Mouse (Mus musculus) midbrain, embryonic 10.5 days (tissue): ENCODE data around the gene Pfn3. TPM values are rescaled to one million over a fixed set of nuclear protein-coding genes. Genes with fewer than 3 reads are reported as not detected.
A peak's percentile ranks its signal among the peaks of the same experiment; 100 is the strongest.

ENCODE experiments used
- DNase-seq: peaks from one replicate; pipeline ENCODE4 v3.0.0-alpha.2; 2017; ENCODE audit warnings: low spot score
- H3K27ac ChIP-seq: fragments of 300-500 bp; sonication (generic); replicated peaks from 2 replicates; pipeline ENCODE4 v1.5.1; 2016; ENCODE audit warnings: mild to moderate bottlenecking
- H3K27me3 ChIP-seq: fragments of 300-500 bp; sonication (generic); 2 replicates; pipeline ENCODE4 v1.6.1; 2016; ENCODE audit warnings: low read depth, mild to moderate bottlenecking; ENCODE audit not compliant: poor library complexity, severe bottlenecking
- H3K36me3 ChIP-seq: fragments of 300-500 bp; sonication (generic); 2 replicates; pipeline ENCODE4 v1.6.1; 2016; ENCODE audit warnings: mild to moderate bottlenecking, moderate library complexity
- H3K4me1 ChIP-seq: fragments of 300-500 bp; sonication (generic); 2 replicates; pipeline ENCODE4 v1.6.1; 2016
- H3K4me3 ChIP-seq: fragments of 300-500 bp; sonication (generic); 2 replicates; pipeline ENCODE4 v1.5.1; 2016; ENCODE audit warnings: mild to moderate bottlenecking, moderate library complexity
- H3K9me3 ChIP-seq: fragments of 300-500 bp; sonication (generic); replicated peaks from 2 replicates; pipeline ENCODE4 v1.6.1; 2016; ENCODE audit warnings: mild to moderate bottlenecking
- WGBS: fragments of 180-500 bp; shearing (Covaris S2); methylation state at CpG from one replicate; pipeline ENCODE4 v1.1.7; 2016; 5-methylcytosine and 5-hydroxymethylcytosine counted together
- polyA plus RNA-seq: library from polyadenylated mRNA; unstranded; fragments of >200 nt; fragmentation: Nextera tagmentation; extraction: Ambion mirVana; gene quantifications from 2 replicates; pipeline ENCODE4 v1.2.1, GENCODE M21; 2016

Pfn3 gene
- polyA plus RNA-seq = not detected in 2 replicates

DNA sequence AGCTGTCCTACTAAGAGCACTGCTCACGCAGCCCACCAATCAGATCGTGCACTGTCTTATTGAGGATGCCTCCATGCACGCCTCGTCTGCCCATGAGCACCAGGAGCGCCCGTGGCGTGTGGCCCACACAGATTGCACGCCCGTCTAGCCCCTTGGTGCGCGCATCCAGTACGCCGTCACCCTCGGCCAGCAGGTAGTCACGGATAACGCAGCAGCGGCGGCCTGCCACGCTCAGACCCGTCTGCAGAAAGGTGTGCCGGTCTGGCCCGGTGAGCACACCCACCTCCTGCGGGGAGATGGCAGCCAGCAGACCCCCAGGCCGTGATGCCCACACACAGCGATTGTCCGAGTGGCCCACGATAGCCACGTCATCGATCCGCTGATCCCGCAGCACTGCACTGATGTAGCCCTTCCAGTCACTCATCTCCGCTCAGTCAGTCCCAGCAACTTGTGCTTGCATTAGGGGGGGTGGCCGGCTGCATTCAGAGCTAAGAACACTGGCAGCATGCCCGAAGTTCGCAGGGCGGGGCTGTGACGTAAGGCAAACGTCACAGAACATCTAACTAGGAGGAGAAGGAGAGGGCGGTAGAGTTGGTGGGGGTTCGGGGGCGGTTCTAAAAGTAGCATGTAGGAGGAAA is at the start of gene Pfn3:
TSS of gene Pfn3 (minus strand) at position 490 of the 638 bp plus-strand sequence.
- no peaks in the 10 kb centered on the region for H3K9me3 ChIP-seq
- peak; percentile 58 for DNase-seq
- no peak within 1 kb of the TSS; the same call in 1 of the 2 replicates for H3K27ac ChIP-seq
- peaks cover 67% of the 10 kb centered on the region for H3K27me3 ChIP-seq
- 10% methylated on average over 41 of the region's 41 CpGs for WGBS
- H3K36me3 ChIP-seq = no peaks in the 10 kb centered on the region
- peak within 1 kb of the TSS; percentile 52 for H3K4me3 ChIP-seq
- peaks cover 15% of the 10 kb centered on the region for H3K4me1 ChIP-seq

DNA sequence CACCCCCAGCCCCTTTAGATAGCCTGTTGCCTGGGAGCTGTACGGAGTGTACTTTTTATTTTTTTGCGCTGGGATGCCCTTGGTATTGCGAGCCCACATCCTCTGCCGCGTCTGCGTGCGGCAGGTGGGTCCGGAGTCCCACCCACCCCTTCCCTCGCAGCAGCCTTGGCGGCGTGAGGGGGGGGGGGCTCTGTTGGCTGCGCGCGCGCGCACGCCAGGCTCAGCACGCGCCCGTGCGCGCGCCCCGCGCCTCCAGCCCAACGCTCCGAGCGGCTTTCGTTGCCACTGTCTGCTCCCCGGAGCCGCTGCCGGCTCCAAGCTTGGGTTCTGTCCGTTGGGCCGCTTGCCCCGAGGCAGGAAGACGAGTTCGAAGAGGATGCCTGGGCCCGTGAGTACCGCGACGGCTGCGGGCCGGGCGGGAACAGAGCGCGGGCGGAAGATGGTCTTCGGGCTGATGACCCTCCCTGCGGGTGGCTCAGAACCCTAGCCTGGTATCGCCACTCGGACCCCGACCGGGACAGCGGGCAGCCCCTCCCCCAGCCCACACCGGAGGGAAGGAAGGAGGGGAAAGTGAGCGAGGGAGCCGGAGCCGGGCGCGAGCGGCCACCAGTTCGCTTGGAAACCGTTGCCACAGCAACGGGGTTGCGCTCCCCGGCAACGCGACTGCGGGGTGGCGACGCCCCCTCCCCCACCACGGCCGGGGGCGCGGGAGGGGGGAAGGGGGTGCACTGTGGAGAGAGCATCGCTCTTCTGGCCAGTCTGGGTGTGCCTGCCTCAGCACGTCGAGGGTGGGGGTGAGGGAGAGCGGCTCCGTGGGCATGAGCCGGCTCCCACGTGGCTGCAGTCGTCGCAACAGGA is 49.2 kb upstream of the Pfn3 start, which contains the start of gene Prr7:
TSS of gene Prr7 (plus strand) at position 241 of the 858 bp plus-strand sequence.
- WGBS = 0% methylated on average over 81 of the region's 84 CpGs
- Histone ChIP-seq H3K27ac (peak within 1 kb of the TSS; percentile 98), H3K4me1 (peaks cover 71% of the 10 kb centered on the region), H3K4me3 (peak within 1 kb of the TSS; percentile 77), H3K9me3 (no peaks in the 10 kb centered on the region), H3K36me3 (peaks cover 34% of the 10 kb centered on the region), H3K27me3 (peaks cover 7% of the 10 kb centered on the region; the same call in 1 of the 2 replicates)
- peak; percentile 91 for DNase-seq

DNA sequence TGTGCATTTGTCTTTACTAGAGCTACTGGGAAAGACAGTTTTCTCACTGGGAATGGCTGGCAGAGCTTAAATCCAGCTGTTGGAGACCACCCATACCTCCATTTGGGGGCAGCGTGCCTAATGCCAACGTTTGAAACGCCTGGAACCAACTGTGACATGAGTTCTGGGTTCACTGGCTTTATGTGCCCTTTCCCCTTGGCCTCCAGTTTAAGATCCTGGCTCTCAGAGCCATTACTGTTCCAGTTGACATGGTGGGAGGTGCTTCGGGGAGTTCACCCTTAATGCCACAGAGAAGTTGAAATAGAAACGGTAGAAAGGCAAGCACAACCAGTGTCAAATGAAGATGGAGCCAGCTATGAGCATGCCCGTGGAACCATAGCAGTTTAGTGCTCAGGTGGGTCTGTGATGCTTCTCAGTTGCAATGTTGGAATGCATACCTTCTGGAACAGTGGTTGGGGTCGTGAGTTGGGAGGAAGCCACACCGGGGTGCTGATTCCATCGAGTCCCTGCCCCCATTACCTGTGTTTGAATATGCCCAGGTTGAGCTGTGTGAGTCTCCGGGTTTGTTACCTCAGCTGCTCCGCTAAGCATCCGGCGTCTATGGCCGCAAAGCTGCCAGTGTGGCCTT is 48.5 kb upstream of the Pfn3 start:
- 12% methylated on average over 14 of the region's 14 CpGs for WGBS
- peaks cover 41% of the 10 kb centered on the region for H3K36me3 ChIP-seq
- no peak for DNase-seq
- H3K27me3 ChIP-seq = peaks cover 7% of the 10 kb centered on the region; the same call in 1 of the 2 replicates
- peak overlapping the region; percentile 98 for H3K27ac ChIP-seq
- H3K9me3 ChIP-seq = no peaks in the 10 kb centered on the region
- peaks cover 63% of the 10 kb centered on the region for H3K4me1 ChIP-seq
- peak overlapping the region; percentile 77 for H3K4me3 ChIP-seq

DNA sequence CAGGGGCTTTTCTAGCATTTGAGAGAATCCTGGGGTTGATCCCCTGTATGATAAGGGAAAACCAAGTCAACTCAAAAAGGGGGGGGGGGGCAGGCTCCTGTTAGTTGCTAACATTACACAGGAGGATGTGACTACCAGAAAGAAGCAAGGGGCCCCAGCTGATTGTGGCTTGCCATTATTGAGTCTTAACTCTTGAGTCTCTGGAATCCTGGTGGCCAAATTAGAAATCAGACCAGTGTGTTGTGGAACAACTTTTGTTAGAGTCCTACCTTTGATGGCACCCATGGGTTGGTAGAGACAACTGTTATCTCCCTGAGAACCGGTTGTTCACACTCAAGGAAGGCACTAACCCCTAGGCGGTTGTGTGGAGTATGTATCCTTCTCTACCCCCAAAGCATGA is 47.9 kb upstream of the Pfn3 start:
- peaks cover 47% of the 10 kb centered on the region for H3K36me3 ChIP-seq
- no peak for DNase-seq
- H3K27me3 ChIP-seq = peaks cover 7% of the 10 kb centered on the region; the same call in 1 of the 2 replicates
- no peak overlapping the region for H3K4me3 ChIP-seq
- WGBS = 62% methylated on average over 2 of the region's 2 CpGs
- H3K27ac ChIP-seq = no peak overlapping the region
- H3K4me1 ChIP-seq = peaks cover 58% of the 10 kb centered on the region
- no peaks in the 10 kb centered on the region for H3K9me3 ChIP-seq

DNA sequence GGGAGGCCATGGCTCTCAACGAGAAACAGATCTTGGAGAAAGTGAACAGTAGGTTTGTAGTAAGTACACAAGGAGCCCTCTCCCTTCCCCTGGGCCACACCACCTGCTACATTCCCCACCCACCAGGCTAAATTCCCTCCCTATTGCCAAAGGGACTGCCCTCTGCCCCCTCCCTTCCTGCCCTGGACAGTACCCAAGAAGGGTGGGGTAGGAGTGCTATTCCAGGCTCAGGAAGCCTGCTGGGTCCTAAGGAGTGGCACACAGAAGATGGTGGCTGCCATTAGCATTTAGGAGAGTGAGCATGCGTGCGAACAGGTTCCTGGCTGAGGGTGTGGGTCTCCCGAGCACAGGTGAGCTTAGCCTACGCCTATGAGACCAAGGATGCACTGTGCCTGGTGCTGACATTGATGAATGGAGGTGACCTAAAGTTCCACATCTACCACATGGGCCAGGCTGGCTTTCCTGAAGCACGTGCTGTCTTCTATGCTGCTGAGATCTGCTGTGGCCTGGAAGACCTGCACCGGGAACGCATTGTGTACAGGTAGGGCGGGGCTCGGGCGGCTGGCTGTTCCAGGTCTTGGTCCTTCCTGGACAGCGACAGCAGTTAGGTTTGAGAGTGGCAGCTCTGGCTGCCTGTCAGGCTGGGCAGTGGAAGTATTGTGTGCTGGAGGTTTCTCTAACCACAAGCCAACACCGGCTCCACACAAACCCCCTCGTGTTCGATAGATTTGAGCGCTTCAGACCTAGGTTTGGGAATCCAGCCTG is 36.9 kb upstream of the Pfn3 start:
- DNase-seq = no peak
- H3K27ac ChIP-seq = no peak overlapping the region
- WGBS = 97% methylated on average over 16 of the region's 16 CpGs
- no peaks in the 10 kb centered on the region for H3K27me3 ChIP-seq
- peaks cover 90% of the 10 kb centered on the region for H3K36me3 ChIP-seq
- H3K4me3 ChIP-seq = no peak overlapping the region
- no peaks in the 10 kb centered on the region for H3K9me3 ChIP-seq
- peaks cover 12% of the 10 kb centered on the region for H3K4me1 ChIP-seq

DNA sequence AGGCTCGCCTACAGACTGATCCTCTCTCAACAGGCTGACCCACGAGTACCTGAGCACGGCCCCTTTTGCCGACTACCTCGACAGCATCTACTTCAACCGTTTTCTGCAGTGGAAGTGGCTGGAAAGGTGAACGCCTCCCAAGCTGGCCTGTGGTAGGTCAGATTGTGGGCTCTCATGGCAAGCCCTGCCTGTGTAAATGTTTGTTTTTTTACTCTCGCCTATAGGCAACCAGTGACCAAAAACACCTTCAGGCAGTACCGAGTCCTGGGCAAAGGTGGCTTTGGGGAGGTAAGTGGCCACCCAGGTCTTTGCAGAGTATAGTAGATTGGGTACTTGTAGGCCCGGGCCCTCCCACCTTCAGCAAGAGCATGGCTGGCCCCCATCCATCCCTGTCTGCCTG is 36.3 kb upstream of the Pfn3 start:
- no peak overlapping the region for H3K4me3 ChIP-seq

DNA sequence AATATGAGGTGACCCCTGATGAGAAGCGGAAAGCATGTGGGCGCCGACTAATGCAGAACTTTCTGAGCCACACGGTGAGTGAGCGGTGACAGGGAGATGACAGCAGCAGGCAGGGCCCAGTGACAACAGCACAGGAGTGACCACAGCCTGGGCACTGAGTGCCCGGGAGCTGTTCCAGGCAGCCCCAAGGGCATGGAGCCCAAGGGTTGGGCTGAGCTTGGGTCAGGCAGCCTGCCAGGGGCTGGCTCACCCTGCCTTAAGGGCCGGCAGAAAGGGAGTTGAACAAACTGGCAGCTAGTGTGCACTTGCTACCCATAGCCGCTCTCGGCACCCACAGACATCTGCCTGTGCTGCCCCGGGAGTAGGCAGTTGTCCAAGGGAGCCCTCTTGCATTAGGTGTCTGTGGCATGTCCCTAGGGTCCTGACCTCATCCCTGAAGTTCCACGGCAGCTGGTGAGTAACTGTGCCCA is 35.5 kb upstream of the Pfn3 start:
- peaks cover 76% of the 10 kb centered on the region for H3K36me3 ChIP-seq
- peaks cover 24% of the 10 kb centered on the region for H3K4me1 ChIP-seq
- DNase-seq = no peak
- WGBS = 95% methylated on average over 11 of the region's 11 CpGs
- H3K4me3 ChIP-seq = no peak overlapping the region
- no peaks in the 10 kb centered on the region for H3K27me3 ChIP-seq
- H3K9me3 ChIP-seq = no peaks in the 10 kb centered on the region
- H3K27ac ChIP-seq = no peak overlapping the region

More for the DNA sequence above, 36.3 kb upstream of the Pfn3 start:
- no peak overlapping the region for H3K27ac ChIP-seq
- peaks cover 18% of the 10 kb centered on the region for H3K4me1 ChIP-seq
- H3K36me3 ChIP-seq = peaks cover 83% of the 10 kb centered on the region
- 91% methylated on average over 10 of the region's 10 CpGs for WGBS
- no peaks in the 10 kb centered on the region for H3K27me3 ChIP-seq
- H3K9me3 ChIP-seq = no peaks in the 10 kb centered on the region
- no peak for DNase-seq

DNA sequence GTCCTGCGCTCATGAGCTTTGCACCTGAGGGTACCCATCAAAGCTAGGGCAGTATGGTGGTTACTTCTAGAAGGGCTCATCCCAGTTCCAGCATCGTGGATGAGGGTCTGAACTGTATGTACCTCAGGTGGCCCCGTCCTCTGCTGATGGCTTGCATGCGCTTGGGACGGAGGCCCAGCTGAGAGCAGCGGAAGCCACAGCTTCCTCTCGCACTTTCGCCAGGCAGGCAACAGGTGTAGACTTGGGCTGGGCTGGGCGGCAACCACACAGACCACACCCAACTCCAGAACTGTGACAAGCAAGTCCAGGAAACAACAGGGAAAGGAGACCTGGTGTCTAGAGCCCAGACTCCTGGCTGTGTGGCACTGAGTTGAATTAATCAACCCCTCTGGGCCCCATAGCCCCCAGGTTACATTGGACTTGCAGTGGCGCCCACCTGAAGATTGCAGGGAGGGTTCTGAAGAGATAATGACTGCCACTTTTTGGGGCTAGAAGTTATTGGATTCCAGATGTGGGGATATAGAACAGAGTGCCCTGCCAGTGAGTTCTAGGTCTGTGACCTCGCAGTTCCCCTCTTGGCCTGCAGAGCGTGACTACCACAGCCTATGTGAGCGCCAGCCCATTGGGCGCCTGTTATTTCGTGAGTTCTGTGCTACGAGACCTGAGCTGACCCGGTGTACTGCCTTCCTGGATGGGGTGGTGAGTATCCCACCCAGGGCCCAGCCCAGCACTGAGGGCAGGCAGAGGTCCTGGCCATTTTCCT is 34.8 kb upstream of the Pfn3 start:
- Histone ChIP-seq H3K4me1 (peaks cover 24% of the 10 kb centered on the region), H3K27me3 (no peaks in the 10 kb centered on the region), H3K4me3 (no peak overlapping the region), H3K27ac (no peak overlapping the region), H3K9me3 (no peaks in the 10 kb centered on the region), H3K36me3 (peaks cover 69% of the 10 kb centered on the region)
- DNase-seq = no peak
- 91% methylated on average over 17 of the region's 17 CpGs for WGBS

DNA sequence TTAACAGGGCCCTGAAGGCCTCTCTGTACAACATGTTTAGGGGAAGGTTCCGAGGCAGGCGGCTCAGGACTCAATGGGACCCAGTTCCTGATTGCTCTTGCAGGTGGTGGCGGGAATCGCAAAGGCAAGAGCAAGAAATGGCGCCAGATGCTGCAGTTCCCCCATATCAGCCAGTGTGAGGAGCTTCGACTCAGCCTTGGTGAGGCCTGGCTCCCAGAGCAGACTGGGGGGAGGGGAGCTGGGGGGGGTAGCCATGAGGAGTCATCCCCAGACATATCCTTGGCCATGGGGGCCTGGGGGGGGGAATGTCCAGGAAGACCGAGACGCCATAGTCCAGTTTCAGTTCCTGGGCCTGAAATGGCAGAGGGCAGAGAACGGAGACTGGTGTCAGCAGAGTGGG is 34.2 kb upstream of the Pfn3 start:
- Histone ChIP-seq H3K4me3 (no peak overlapping the region), H3K36me3 (peaks cover 62% of the 10 kb centered on the region), H3K9me3 (no peaks in the 10 kb centered on the region), H3K27ac (no peak overlapping the region), H3K4me1 (peaks cover 28% of the 10 kb centered on the region), H3K27me3 (no peaks in the 10 kb centered on the region)
- no peak for DNase-seq
- WGBS = 92% methylated on average over 9 of the region's 9 CpGs

DNA sequence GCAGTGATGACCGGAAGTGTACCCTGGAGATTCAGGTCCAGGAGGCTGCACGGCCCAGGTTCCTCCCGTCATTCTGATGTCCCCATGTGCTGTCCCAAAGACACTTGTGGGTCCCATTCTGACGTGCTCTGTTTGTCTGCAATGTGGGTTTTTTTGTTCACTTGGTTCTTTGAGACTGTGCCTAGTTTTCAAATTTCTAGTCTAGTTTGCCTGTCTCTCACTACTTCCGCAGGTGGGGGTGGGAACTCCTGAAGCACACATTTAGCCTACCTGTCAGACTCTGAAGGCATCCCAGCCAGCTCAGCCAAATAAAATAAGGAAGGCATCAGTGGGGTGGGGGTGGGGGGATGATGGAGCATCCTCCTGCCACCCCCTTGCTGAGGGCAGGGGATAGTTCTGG is 33.1 kb upstream of the Pfn3 start:
- Histone ChIP-seq H3K36me3 (peaks cover 51% of the 10 kb centered on the region), H3K27ac (no peak overlapping the region), H3K4me1 (peaks cover 37% of the 10 kb centered on the region), H3K9me3 (no peaks in the 10 kb centered on the region), H3K27me3 (no peaks in the 10 kb centered on the region), H3K4me3 (no peak overlapping the region)
- 95% methylated on average over 5 of the region's 5 CpGs for WGBS
- DNase-seq = no peak

DNA sequence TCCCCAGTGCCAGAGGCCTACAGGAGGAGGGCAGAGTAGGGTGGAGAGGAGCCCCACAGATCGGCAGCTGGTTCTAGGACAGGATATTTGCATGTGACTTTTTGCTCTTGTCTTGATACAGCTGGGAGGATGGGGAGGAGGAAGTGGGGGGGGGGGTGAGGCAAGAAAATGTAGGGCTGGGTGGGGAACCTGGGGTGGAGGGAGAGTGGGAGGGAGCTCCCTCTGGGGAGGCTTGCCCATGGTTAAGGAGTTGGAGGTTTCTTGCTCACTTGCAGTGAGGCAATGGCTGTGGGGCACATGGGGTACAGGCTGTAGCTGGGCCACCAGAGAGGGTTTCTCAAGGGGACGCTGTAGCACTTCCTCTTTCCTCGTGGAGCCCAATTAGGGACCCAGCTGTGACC is 32.5 kb upstream of the Pfn3 start:
- Histone ChIP-seq H3K4me1 (peaks cover 37% of the 10 kb centered on the region), H3K36me3 (peaks cover 45% of the 10 kb centered on the region), H3K27ac (no peak overlapping the region), H3K4me3 (no peak overlapping the region), H3K27me3 (no peaks in the 10 kb centered on the region), H3K9me3 (no peaks in the 10 kb centered on the region)
- 78% methylated on average over 3 of the region's 3 CpGs for WGBS
- no peak for DNase-seq
